Mouse (Mus musculus) megakaryocyte, embryonic 14.5 days (primary cell): ENCODE measurements around the gene Cysrt1.

Source experiments
- FLI1 ChIP-seq: IDR thresholded peaks from 2 replicates; pipeline ENCODE4 v1.6.1; 2012; ENCODE audit warnings: low read length, inconsistent platforms, mixed read lengths
- GATA1 ChIP-seq: IDR thresholded peaks from 3 replicates; pipeline ENCODE4 v1.6.1; 2012; ENCODE audit warnings: mixed read lengths, low read length, inconsistent platforms, borderline replicate concordance

DNA sequence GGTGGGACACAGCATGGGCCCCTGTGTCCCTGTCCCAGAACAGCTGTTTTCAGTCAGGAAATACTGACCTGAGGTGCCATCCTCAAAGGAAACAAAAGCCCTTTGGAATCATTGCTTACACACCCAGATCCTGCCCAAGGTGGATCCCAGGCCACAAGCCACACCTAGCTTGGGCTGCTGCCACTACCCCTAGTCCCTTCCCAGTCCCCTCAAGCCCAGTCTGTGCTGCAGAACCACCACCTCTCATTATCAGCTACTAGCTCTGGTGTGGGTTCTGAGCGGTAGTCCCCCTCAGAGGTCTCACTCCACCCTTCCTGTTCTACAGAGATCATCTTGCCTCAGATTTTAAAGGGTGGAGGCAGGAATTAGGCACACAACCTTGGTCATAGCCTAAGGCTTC, 44.1 kb upstream of the Cysrt1 start:
- no peak for TF ChIP-seq GATA1
- no peak for TF ChIP-seq FLI1
